Mouse (Mus musculus) erythroblast, embryonic 14.5 days (primary cell): ENCODE measurements at regions not wholly inside any gene's neighbourhood (a gene's known extent, or its start where the extent isn't known, plus 50 kb on each side); places are given as distances from the start of the nearest gene placed in this dataset.

ENCODE experiments used
- H3K27me3 ChIP-seq: 2 replicates; pipeline ENCODE4 v1.6.1; 2012; ENCODE audit warnings: inconsistent platforms; ENCODE audit not compliant: control insufficient read depth
- H3K36me3 ChIP-seq: 2 replicates; pipeline ENCODE4 v1.6.1; 2012; ENCODE audit warnings: mild to moderate bottlenecking, inconsistent platforms; ENCODE audit not compliant: control insufficient read depth
- H3K4me1 ChIP-seq: 2 replicates; pipeline ENCODE4 v1.6.1; 2012; ENCODE audit warnings: inconsistent platforms; ENCODE audit not compliant: control insufficient read depth
- H3K4me3 ChIP-seq: replicated peaks from 2 replicates; pipeline ENCODE3; 2012; ENCODE audit warnings: moderate library complexity, mild to moderate bottlenecking, inconsistent platforms
- H3K9me3 ChIP-seq: 2 replicates; pipeline ENCODE4 v1.6.1; 2012; ENCODE audit warnings: low read length, inconsistent platforms, mixed read lengths; ENCODE audit not compliant: control insufficient read depth
- GATA1 ChIP-seq: IDR thresholded peaks from 2 replicates; pipeline ENCODE4 v1.6.1; 2012; ENCODE audit warnings: low read length, inconsistent platforms, mixed read lengths
- TAL1 ChIP-seq: IDR thresholded peaks from 3 replicates; pipeline ENCODE4 v1.6.1; 2012; ENCODE audit warnings: low read length, inconsistent platforms, mixed read lengths

DNA sequence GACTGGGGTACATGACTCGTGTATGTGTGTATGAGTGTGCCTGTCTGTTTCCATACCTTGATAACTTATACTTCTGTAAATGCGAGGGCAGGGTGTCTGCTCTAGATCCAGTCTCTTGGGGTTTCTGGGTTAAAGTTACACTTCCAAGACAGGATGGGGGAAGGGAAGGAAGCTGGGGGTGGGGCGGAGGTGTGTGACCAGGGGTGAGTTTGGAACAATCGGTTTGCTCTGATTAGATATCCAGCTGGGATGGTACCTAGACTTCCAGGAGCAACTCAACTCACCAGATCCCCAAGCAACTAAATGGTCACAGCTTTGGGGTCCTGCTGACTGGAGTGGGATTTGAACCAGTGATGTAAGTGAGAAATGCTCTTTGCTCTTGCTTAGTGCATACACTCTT lies 551.6 kb downstream of the Bcl11a start:
- no peak overlapping the region for H3K4me3 ChIP-seq
- no peaks in the 10 kb centered on the region for H3K36me3 ChIP-seq
- no peaks in the 10 kb centered on the region for H3K9me3 ChIP-seq
- no peaks in the 10 kb centered on the region for H3K27me3 ChIP-seq
- TF ChIP-seq GATA1 (no peak), TAL1 (no peak)
- H3K4me1 ChIP-seq, result no peaks in the 10 kb centered on the region

DNA sequence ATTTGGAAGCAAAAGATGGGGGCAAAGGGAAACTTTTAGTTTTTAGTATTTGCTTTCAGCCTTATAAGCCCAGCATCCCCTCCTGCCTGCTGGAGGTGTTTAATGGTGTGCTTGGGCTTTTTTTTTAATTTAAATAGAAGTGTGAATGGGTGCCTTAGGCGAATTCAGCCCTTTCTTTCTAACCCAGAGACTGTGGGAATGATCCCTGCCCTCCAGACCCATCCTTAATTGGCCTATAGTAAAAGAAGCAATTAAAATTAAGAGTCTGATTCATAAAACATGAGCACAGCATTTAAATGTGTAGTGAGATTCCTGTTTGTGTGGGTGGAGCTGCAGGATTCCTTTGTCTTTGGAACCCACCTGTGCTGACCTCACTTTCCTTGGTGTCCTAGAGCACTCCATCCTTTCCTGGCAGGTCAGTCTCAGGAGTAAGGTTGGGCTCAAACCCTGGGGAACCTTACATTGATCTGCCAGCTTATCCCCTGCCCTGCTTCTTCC lies 552.6 kb downstream of the Bcl11a start:
- Histone ChIP-seq H3K4me1 (no peaks in the 10 kb centered on the region), H3K4me3 (no peak overlapping the region), H3K27me3 (no peaks in the 10 kb centered on the region), H3K36me3 (no peaks in the 10 kb centered on the region), H3K9me3 (no peaks in the 10 kb centered on the region)
- TF ChIP-seq GATA1 (no peak), TAL1 (no peak)

DNA sequence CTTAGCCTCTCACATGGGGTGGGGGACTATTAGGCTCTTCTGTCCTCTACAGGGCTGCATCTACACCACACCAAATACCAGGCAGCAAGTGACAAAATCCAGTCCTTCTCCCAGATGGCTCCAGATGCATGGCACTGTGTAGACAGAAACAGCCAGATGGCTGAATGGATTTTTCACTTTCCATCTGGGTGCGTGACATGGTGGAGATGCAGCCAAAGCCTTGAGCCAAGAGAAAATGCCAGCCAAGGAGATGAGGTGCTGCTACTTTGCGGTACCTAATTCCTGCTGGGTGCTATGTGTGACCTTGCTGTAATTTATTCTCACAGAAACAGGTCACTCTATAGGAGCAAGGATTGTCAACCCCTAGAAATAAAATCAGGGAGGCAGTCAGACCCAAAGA lies 553.8 kb downstream of the Bcl11a start:
- Histone ChIP-seq H3K4me3 (no peak overlapping the region), H3K4me1 (no peaks in the 10 kb centered on the region), H3K9me3 (no peaks in the 10 kb centered on the region), H3K27me3 (no peaks in the 10 kb centered on the region), H3K36me3 (no peaks in the 10 kb centered on the region)
- TF ChIP-seq TAL1 (no peak), GATA1 (no peak)

DNA sequence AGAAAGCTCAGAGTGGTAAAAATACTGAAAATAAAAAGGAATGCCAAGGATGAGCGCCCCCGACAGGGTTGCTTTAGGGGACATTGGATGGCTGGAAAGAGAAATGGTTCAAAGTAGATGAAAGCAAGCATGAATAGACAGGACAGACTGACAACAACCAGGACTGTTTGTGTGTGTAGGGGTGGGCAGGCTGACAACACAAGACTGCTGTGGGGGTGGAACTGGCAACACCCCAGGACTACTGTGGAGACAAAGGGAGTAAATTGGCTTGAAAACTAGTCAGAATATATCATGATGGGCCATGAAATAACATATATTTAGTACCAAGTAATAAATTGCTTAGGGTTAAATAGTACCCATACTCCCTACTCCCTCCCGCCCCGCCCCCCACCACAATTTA lies 558.9 kb downstream of the Bcl11a start:
- Histone ChIP-seq H3K4me3 (no peak overlapping the region), H3K4me1 (no peaks in the 10 kb centered on the region), H3K27me3 (no peaks in the 10 kb centered on the region), H3K9me3 (no peaks in the 10 kb centered on the region), H3K36me3 (no peaks in the 10 kb centered on the region)
- TF ChIP-seq TAL1, result no peak
- no peak for TF ChIP-seq GATA1

DNA sequence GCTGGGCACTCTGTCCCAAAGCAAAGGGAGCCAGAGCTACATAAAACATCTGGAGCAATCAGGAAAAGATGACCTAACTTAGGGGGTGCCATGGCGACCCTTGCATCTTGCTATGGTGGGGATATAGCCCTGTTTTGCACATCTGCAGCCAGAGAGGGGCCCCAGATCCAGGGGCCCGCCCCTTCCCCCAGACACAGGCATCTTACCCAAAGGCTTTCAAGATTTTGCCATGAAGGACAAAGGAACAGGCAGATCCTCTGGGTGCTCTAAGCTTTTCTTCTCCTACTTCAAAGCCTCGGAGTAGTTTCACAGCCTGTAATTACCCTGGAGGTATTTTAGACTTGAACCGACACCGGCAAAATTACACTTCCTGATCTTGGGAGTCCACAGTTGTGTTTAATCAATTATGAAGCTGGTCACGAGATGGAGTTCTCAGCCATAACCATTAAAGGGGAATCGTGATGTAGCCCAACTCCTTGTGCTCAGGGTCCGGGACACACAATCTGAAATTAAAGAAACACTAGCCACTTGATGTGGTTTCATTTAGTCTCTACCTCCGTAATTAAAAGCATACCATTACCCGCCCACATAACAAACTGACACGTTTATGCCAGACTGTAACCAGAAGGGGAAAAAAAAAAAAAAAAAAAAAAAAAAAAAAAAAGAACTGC lies 565.7 kb downstream of the Bcl11a start:
- no peaks in the 10 kb centered on the region for H3K36me3 ChIP-seq
- H3K4me1 ChIP-seq, result no peaks in the 10 kb centered on the region
- no peaks in the 10 kb centered on the region for H3K27me3 ChIP-seq
- no peaks in the 10 kb centered on the region for H3K9me3 ChIP-seq
- TF ChIP-seq GATA1 (no peak), TAL1 (no peak)
- no peak overlapping the region for H3K4me3 ChIP-seq

DNA sequence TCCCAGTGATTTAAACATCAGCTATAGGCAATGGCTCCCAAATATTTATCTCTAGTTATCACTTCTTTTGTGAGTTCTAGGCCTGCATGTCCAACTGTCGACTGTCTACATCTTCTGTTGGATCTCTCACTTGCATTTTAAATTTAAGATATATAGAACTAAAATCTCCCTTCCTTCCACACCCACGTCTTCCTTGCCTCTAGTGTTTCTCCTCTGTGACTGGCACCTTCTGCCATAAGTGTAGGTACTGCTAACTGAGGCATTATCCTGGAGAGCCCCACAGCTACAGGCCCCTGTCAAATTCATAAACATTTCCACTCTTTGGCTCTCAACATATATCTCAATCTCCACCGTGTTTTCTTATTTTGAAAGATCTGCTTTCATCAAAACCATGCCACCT lies 575.0 kb downstream of the Bcl11a start:
- H3K27me3 ChIP-seq, result no peaks in the 10 kb centered on the region
- TF ChIP-seq TAL1 (no peak), GATA1 (no peak)

DNA sequence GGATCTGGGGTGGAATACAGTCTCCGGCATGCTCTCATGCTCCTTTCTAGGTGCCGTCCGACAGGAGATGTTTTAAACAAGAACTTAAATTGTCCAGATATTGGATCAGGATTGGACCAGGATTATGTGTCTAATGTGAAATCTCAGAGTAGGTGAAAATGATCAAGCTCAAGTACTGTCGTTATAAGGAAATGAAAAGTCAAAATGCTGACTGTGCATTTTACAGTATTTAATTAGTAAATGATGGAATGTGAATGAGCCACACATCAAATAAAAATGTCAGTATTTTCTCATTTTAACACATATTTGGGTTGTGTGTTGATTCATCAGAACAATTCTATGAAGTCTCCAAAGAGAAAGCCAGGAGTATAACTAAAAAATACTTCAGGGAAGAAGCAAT lies 586.2 kb downstream of the Bcl11a start:
- Histone ChIP-seq H3K27me3 (no peaks in the 10 kb centered on the region), H3K36me3 (no peaks in the 10 kb centered on the region), H3K4me3 (no peak overlapping the region), H3K9me3 (no peaks in the 10 kb centered on the region; the same call in 1 of the 2 replicates), H3K4me1 (no peaks in the 10 kb centered on the region)
- no peak for TF ChIP-seq TAL1
- no peak for TF ChIP-seq GATA1

More for the DNA sequence above, 575.0 kb downstream of the Bcl11a start:
- Histone ChIP-seq H3K36me3 (no peaks in the 10 kb centered on the region), H3K9me3 (no peaks in the 10 kb centered on the region), H3K4me3 (no peak overlapping the region), H3K4me1 (no peaks in the 10 kb centered on the region)

DNA sequence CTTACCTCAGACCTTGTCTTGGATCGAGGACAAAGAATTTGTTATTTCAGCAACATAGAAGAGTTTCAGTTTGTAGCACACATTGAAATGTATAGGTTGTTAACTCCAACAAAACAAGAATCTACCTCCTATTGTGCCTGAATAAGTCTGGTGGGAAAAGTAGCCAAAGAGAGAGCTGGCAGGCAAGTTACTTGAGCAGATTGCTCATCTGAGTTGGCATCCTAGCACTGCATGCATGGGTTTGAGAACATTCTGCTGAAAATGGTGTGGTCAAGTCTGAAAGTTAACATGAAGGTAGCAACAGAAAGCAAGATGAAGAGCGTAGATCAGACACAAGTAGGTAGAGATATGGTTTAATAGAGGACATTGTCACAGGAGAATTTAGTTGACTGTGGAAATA lies 587.5 kb downstream of the Bcl11a start:
- H3K4me1 ChIP-seq, result no peaks in the 10 kb centered on the region
- no peak overlapping the region for H3K4me3 ChIP-seq
- no peaks in the 10 kb centered on the region for H3K36me3 ChIP-seq
- TF ChIP-seq TAL1, result no peak
- no peak for TF ChIP-seq GATA1
- H3K9me3 ChIP-seq, result no peaks in the 10 kb centered on the region; the same call in 1 of the 2 replicates
- H3K27me3 ChIP-seq, result no peaks in the 10 kb centered on the region

DNA sequence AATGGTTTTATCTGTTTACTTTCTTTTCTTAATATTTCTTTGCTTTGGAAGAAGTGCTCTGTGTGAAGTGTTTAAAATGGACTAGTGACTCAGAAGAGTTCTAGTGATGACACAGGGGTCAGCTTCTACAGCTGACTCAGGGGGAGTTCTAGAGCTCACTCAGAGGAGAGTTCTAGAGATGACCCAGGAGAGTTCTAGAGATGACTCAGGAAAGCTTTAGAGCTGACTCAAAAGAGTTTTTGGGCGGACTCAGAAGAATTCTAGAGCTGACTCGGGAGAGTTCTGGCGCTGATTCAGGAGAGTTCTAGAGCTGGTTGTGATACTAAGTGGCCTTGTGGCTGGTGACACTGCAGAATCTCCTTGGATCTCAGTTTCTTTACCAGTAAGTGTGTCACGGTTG lies 593.8 kb downstream of the Bcl11a start:
- Histone ChIP-seq H3K4me3 (no peak overlapping the region), H3K4me1 (no peaks in the 10 kb centered on the region), H3K27me3 (no peaks in the 10 kb centered on the region), H3K9me3 (no peaks in the 10 kb centered on the region), H3K36me3 (no peaks in the 10 kb centered on the region)
- TF ChIP-seq TAL1 (no peak), GATA1 (no peak)
